Mouse (Mus musculus): Measurements from ENCODE around the gene Muc13.

GRCm38 (mm10) chr16:33760542-33760941 is 33.3 kb upstream of the Muc13 start:
- TF ChIP-seq FLI1 (IDR thresholded peaks at IDR 0.05; ENCODE audit: low read length) (no peak), GATA1 (IDR thresholded peaks at IDR 0.05; ENCODE audit: borderline replicate concordance, low read length) (no peak)
